Mouse (Mus musculus) G1E (cell line): ENCODE results near the gene Fdxacb1.

Source experiments
- CTCF ChIP-seq: IDR thresholded peaks from 2 replicates; pipeline ENCODE4 v1.5.1; 2012; ENCODE audit warnings: low read depth, low read length, inconsistent platforms, mixed read lengths
- GATA1 ChIP-seq: IDR thresholded peaks from 2 replicates; pipeline ENCODE4 v1.6.1; 2012; ENCODE audit warnings: borderline replicate concordance, low read length, inconsistent platforms, mixed read lengths
- TAL1 ChIP-seq: conservative IDR thresholded peaks from 2 replicates; pipeline ENCODE4 v1.6.1; 2012; ENCODE audit warnings: low read depth, low read length, inconsistent platforms, mixed read lengths

DNA sequence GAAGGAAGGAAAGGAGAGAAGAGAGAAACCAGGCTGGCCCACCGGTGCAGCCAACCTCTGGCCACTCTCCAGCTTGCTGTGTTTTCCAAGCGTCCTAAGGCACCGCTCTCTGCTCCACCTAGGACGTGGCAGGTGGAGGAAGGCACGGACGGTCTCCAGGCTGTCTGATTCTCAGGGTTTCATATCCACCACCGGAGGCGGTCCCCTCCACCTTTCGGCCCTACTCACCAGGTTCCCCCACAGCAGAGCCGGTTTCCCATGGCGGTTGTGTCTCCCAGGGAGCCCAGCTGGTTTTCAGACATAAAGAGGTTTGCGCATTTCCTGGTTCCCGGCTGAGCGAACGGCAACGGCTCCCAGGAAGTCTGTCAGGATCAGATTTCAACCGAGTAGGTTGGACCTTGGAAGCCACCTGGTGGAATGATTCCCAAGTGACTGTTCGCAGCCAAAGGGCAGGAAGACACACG is 21.8 kb upstream of the Fdxacb1 start, which contains the start of gene 2310030G06Rik:
- TF ChIP-seq CTCF (no peak), TAL1 (no peak), GATA1 (no peak)
